Mouse (Mus musculus) limb, embryonic 10.5 days (tissue): Measurements from ENCODE around the gene Pole4. TPM values are rescaled to one million over a fixed set of nuclear protein-coding genes. Genes with fewer than 3 reads are reported as not detected.
"Not testable (repeated sequence)": the region's sequence is repeated elsewhere in the genome, so short reads cannot be mapped to it uniquely, and the experiment has no call there.

Source experiments
- DNase-seq: peaks from one replicate; pipeline ENCODE4 v3.0.0-alpha.2; 2017; ENCODE audit warnings: low spot score
- H3K27ac ChIP-seq: fragments of 300-500 bp; sonication (generic); 2 replicates; pipeline ENCODE4 v1.5.1; 2016; ENCODE audit warnings: mild to moderate bottlenecking
- H3K27me3 ChIP-seq: fragments of 300-500 bp; sonication (generic); 2 replicates; pipeline ENCODE4 v1.6.1; 2016; ENCODE audit warnings: low read depth, mild to moderate bottlenecking; ENCODE audit not compliant: poor library complexity, severe bottlenecking
- H3K36me3 ChIP-seq: fragments of 300-500 bp; sonication (generic); 2 replicates; pipeline ENCODE4 v1.6.1; 2016; ENCODE audit warnings: mild to moderate bottlenecking, moderate library complexity
- H3K4me1 ChIP-seq: fragments of 300-500 bp; sonication (generic); 2 replicates; pipeline ENCODE4 v1.6.1; 2016
- H3K4me3 ChIP-seq: fragments of 300-500 bp; sonication (generic); 2 replicates; pipeline ENCODE4 v1.5.1; 2016; ENCODE audit warnings: mild to moderate bottlenecking, moderate library complexity
- H3K9me3 ChIP-seq: fragments of 300-500 bp; sonication (generic); replicated peaks from 2 replicates; pipeline ENCODE4 v1.6.1; 2016; ENCODE audit warnings: mild to moderate bottlenecking
- WGBS: fragments of 180-500 bp; shearing (Covaris S2); methylation state at CpG from one replicate; pipeline ENCODE4 v1.1.7; 2016; 5-methylcytosine and 5-hydroxymethylcytosine counted together
- polyA plus RNA-seq: library from polyadenylated mRNA; unstranded; fragments of >200 nt; fragmentation: Nextera tagmentation; extraction: Ambion mirVana; gene quantifications from 2 replicates; pipeline ENCODE4 v1.2.1, GENCODE M21; 2016

Gene Pole4
- polyA plus RNA-seq, 1 experiment from 2014 or later = 92.5 TPM

DNA sequence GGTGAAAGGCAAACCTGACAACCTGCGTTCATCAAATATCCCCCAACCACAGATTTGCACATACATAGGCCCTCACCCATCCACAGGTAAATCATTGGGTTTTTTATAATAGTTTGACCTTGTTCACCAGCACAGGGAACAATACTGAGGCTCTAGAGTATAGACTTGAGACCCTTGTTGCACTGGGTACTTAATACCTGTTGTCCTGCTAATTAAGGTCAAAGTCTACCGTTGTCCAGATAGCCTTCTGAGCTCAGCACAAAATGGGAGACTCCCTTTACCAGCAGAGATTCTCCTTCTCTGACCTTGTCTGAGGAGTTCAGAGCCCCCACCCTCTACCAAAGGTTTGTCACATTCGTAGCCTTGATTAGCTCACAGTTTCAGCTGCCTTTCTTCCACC is 1.5 kb downstream of the Pole4 start:
- DNase-seq = no peak
- Histone ChIP-seq H3K4me3 (no peak overlapping the region), H3K36me3 (no peaks in the 10 kb centered on the region), H3K4me1 (peaks cover 7% of the 10 kb centered on the region), H3K27me3 (no peaks in the 10 kb centered on the region), H3K9me3 (no peaks in the 10 kb centered on the region), H3K27ac (no peak overlapping the region)
- WGBS = 92% methylated on average over 3 of the region's 3 CpGs

GRCm38 (mm10) chr6:82702593-82703017 is 2.6 kb downstream of the Pole4 start:
- 36% methylated on average over 16 of the region's 16 CpGs for WGBS
- Histone ChIP-seq H3K4me1 (peaks cover 7% of the 10 kb centered on the region), H3K27ac (no peak overlapping the region), H3K9me3 (no peaks in the 10 kb centered on the region), H3K27me3 (no peaks in the 10 kb centered on the region), H3K4me3 (no peak overlapping the region), H3K36me3 (no peaks in the 10 kb centered on the region)
- DNase-seq = peak; percentile 92

DNA sequence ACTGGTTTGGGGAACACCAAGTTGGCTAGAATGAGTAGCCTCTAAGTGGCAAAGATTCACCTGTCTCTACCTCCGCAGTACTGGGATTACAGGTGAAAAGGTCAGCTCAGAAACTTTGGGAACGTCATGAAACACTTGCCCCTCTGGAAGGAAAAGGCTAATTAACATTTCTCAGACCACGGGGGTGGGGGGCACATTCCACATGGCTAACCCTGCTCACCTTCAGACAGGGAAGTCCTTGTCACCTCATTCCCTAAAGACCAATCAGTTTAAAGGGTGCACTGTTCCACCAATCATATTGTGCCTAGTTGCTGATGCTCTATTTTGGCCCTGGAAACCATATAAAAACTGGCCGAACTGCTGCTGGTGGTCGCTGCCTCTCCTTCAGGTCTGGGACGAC is 3.9 kb downstream of the Pole4 start:
- H3K4me3 ChIP-seq = no peak overlapping the region
- no peak for DNase-seq
- H3K4me1 ChIP-seq = peaks cover 7% of the 10 kb centered on the region
- no peaks in the 10 kb centered on the region for H3K36me3 ChIP-seq
- 59% methylated on average over 6 of the region's 6 CpGs for WGBS
- H3K27ac ChIP-seq = no peak overlapping the region
- no peaks in the 10 kb centered on the region for H3K27me3 ChIP-seq
- no peaks in the 10 kb centered on the region for H3K9me3 ChIP-seq

DNA sequence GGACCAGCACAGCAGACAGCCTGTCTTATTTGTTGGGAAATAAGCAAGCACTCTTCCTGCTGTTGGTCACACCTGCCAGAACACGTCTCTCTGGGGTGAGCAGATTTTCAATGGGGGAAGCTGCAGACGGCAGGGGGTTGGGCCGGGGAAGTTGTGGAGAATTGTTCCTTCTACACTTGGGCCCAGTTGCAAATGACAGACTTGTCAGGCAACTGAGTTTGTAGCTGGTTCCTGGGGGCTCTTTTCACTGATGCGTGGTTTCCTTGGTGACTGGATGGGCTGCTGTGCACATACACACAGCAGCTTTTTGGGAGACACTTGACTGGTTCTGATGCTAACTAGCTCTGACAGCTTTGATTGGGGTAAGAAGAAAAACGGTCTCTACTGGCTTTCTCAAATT is 5.3 kb downstream of the Pole4 start:
- Histone ChIP-seq H3K27me3 (no peaks in the 10 kb centered on the region), H3K9me3 (no peaks in the 10 kb centered on the region), H3K36me3 (no peaks in the 10 kb centered on the region), H3K4me3 (no peak overlapping the region), H3K4me1 (peaks cover 7% of the 10 kb centered on the region), H3K27ac (no peak overlapping the region)
- 41% methylated on average over 5 of the region's 5 CpGs for WGBS
- no peak for DNase-seq

GRCm38 (mm10) chr6:82696736-82697135 is 8.4 kb downstream of the Pole4 start:
- Histone ChIP-seq H3K27ac (no peak overlapping the region), H3K36me3 (no peaks in the 10 kb centered on the region), H3K4me3 (no peak overlapping the region), H3K9me3 (no peaks in the 10 kb centered on the region), H3K27me3 (no peaks in the 10 kb centered on the region), H3K4me1 (peaks cover 7% of the 10 kb centered on the region)
- WGBS = 94% methylated on average over 3 of the region's 3 CpGs
- DNase-seq = no peak

- peaks cover under 1% of the 10 kb centered on the region for H3K4me1 ChIP-seq
- H3K27me3 ChIP-seq = no peaks in the 10 kb centered on the region
- no peaks in the 10 kb centered on the region for H3K9me3 ChIP-seq
- 69% methylated on average over 13 of the region's 13 CpGs for WGBS
- DNase-seq = no peak
- H3K4me3 ChIP-seq = no peak overlapping the region
- no peaks in the 10 kb centered on the region for H3K36me3 ChIP-seq
- H3K27ac ChIP-seq = no peak overlapping the region
Measured at GRCm38 (mm10) chr6:82694668-82695067, 10.5 kb downstream of the Pole4 start.

- no peak overlapping the region for H3K4me3 ChIP-seq
- no peak for DNase-seq
- WGBS = 90% methylated on average over 4 of the region's 4 CpGs
Measured at GRCm38 (mm10) chr6:82689474-82689873, 15.7 kb downstream of the Pole4 start.

DNA sequence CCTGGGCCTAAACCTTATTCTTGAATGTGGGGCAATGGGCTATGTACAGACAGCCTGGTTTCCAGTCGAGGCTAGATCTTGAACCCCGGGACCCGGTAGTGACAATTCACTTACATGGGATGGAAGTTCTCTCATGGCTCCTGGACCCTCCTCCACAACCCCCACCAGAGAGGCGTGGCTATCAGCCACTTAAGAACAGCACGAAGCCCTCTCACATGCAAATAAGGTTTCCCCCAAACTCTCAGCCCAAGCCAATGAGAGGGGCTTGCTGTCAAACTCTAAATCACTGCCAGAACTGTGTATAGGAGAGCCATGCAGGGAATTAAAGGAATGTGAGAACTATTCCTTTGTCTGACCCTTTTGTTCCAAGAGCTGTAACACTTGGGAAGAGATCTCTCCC is 16.6 kb downstream of the Pole4 start:
- not testable (repeated sequence) for H3K4me1 ChIP-seq, H3K27me3 ChIP-seq, H3K4me3 ChIP-seq, H3K36me3 ChIP-seq, H3K9me3 ChIP-seq, H3K27ac ChIP-seq, DNase-seq
- WGBS = 50% methylated on average over 5 of the region's 5 CpGs

More at GRCm38 (mm10) chr6:82689474-82689873, 15.7 kb downstream of the Pole4 start:
- Histone ChIP-seq H3K9me3 (no peaks in the 10 kb centered on the region), H3K27me3 (no peaks in the 10 kb centered on the region), H3K27ac (no peak overlapping the region), H3K36me3 (no peaks in the 10 kb centered on the region), H3K4me1 (no peaks in the 10 kb centered on the region)

GRCm38 (mm10) chr6:82684136-82684535 is 21.0 kb downstream of the Pole4 start:
- no peak overlapping the region for H3K4me3 ChIP-seq
- H3K27ac ChIP-seq = no peak overlapping the region
- H3K9me3 ChIP-seq = no peaks in the 10 kb centered on the region

DNA sequence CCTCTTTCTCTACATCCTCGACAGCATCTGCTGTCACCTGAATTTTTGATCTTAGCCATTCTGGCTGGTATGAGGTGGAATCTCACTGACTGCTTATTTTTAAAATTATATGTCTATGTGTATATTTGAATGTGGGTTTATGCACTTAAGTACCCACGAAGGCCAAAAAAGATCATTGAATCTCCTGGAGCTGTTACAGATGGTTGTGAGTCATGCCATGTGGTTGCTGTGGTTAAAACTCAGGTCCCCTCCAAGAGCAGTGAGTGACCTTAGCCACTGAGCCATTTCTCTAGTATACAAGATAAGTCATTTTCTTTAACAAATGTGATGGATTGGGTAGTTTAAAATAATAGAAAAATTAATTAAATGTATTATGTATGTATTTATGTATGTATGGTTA is 25.9 kb downstream of the Pole4 start:
- not testable (repeated sequence) for H3K27me3 ChIP-seq, H3K4me1 ChIP-seq, H3K27ac ChIP-seq, H3K9me3 ChIP-seq, H3K4me3 ChIP-seq, H3K36me3 ChIP-seq, DNase-seq
- WGBS = 87% methylated on average over 2 of the region's 2 CpGs

More at GRCm38 (mm10) chr6:82684136-82684535, 21.0 kb downstream of the Pole4 start:
- no peaks in the 10 kb centered on the region for H3K4me1 ChIP-seq
- no peaks in the 10 kb centered on the region for H3K36me3 ChIP-seq
- no peak for DNase-seq
- no peaks in the 10 kb centered on the region for H3K27me3 ChIP-seq

GRCm38 (mm10) chr6:82677629-82678028 is 27.5 kb downstream of the Pole4 start:
- not testable (repeated sequence) for H3K27ac ChIP-seq, DNase-seq, H3K4me1 ChIP-seq, H3K27me3 ChIP-seq, H3K9me3 ChIP-seq, H3K36me3 ChIP-seq, H3K4me3 ChIP-seq
- 72% methylated on average over 3 of the region's 3 CpGs for WGBS

DNA sequence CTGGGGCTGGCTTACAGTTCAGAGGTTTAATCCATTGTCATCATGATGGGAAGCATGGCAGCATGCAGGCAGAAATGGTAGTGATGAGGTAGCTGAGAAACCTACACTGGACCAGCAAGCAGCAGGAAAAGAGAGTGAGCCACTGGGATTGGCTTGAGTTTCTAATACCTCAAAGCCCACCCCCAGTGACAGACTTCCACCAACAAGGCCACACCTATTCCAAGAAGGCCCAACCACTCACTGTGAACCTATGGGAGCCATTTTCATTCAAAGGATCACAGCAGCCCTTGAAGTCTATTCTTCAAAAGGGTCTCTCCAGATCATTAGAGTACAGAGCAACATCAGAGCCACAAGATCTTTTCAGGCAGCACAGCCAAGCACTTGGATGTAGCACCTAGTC is 38.7 kb downstream of the Pole4 start:
- no peaks in the 10 kb centered on the region; the same call in 1 of the 2 replicates for H3K9me3 ChIP-seq
- no peaks in the 10 kb centered on the region for H3K36me3 ChIP-seq
- H3K4me3 ChIP-seq = no peak overlapping the region
- DNase-seq = no peak
- no peaks in the 10 kb centered on the region for H3K27me3 ChIP-seq
- H3K27ac ChIP-seq = no peak overlapping the region
- H3K4me1 ChIP-seq = no peaks in the 10 kb centered on the region

DNA sequence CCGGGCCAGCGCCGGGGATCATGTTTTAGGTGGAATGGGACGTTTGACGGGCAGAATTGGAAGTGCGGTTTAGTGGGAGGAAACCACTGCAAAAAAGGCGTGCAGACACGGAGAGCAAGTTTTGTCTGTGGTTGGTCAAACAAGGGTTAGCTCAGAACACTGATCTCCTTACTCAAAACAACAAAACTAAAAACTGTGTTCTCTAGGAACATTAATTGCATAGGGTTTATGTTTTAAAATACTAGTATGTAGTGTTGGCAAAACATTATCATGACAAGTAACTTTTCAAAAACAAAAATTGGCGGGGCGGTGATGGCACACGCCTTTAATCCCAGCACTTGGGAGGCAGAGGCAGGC is 52.0 kb downstream of the Pole4 start:
- Histone ChIP-seq H3K36me3 (peaks cover 22% of the 10 kb centered on the region), H3K4me1 (0 out of 2 replicates have a peak, but pooled peaks cover 8% of the 10 kb centered on the region), H3K27me3 (no peaks in the 10 kb centered on the region), H3K9me3 (no peaks in the 10 kb centered on the region), H3K27ac (peak overlapping the region; percentile 98), H3K4me3 (peak overlapping the region; percentile 76)
- 41% methylated on average over 11 of the region's 11 CpGs for WGBS
- no peak for DNase-seq

GRCm38 (mm10) chr6:82652521-82653168 is 52.5 kb downstream of the Pole4 start:
- DNase-seq = peak; percentile 98
- Histone ChIP-seq H3K36me3 (peaks cover 27% of the 10 kb centered on the region), H3K9me3 (no peaks in the 10 kb centered on the region), H3K4me3 (peak overlapping the region; percentile 76), H3K27ac (peak overlapping the region; percentile 98), H3K27me3 (no peaks in the 10 kb centered on the region), H3K4me1 (0 out of 2 replicates have a peak, but pooled peaks cover 8% of the 10 kb centered on the region)
- WGBS = 1% methylated on average over 67 of the region's 67 CpGs
